Mouse (Mus musculus): ENCODE data around the gene Rbm10. TPM values are rescaled to one million over a fixed set of nuclear protein-coding genes. Genes with fewer than 3 reads are reported as not detected.

Gene Rbm10
- polyA plus RNA-seq, 1 experiment from 2014 or later = 64.3 TPM

DNA sequence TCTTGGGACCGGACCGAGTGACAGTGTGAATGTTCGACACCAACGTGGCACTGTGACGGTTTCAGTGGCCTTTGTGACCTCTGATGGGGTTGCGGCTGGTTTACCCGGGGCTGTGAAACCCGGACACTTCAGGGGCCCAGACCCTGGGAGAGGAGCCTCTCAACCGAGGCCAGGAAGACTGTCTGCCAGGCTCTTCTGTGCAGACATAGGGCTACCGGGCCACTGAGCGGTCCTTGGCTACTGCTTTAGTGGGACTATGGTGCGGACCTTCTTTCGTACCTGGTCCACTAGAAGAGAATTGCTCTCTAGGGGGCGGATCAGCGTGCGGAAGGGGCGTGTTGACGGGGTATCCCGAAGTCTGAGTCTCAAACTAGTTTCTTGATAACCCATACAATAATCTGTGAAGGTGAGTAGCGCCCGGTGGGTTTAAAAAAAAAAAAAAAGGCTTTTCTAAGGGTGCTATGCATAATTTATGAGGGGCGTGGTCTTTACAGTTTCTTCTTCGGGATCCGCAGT lies 41.6 kb downstream of the Rbm10 start:
- Histone ChIP-seq H3K27me3 (replicated peaks) (no peaks in the 10 kb centered on the region), H3K4me3 (peak overlapping the region; percentile 49), H3K4me1 (peaks cover 5% of the 10 kb centered on the region; the same call in 1 of the 2 replicates), H3K9ac (0 out of 2 replicates have a peak overlapping the region, but pooled peaks have one; percentile 9), H3K27ac (no peak overlapping the region), H3K36me3 (replicated peaks) (no peaks in the 10 kb centered on the region), H3K4me2 (peak overlapping the region; percentile 65), H3K9me3 (no peaks in the 10 kb centered on the region)
- ATAC-seq (replicated peaks) = no peak
- WGBS = 17% methylated on average over 24 of the region's 24 CpGs

GRCm38 (mm10) chrX:20662317-20662715 lies 45.0 kb downstream of the Rbm10 start:
- Histone ChIP-seq H3K27me3 (replicated peaks) (no peaks in the 10 kb centered on the region), H3K27ac (peak overlapping the region; percentile 91), H3K4me1 (peaks cover 36% of the 10 kb centered on the region), H3K4me3 (peak overlapping the region; percentile 61), H3K4me2 (peak overlapping the region; percentile 34), H3K36me3 (replicated peaks) (no peaks in the 10 kb centered on the region), H3K9ac (0 out of 2 replicates have a peak overlapping the region, but pooled peaks have one; percentile 17), H3K9me3 (no peaks in the 10 kb centered on the region)
- peak; percentile 79 for ATAC-seq (replicated peaks)
- WGBS = 26% methylated on average over 5 of the region's 5 CpGs

DNA sequence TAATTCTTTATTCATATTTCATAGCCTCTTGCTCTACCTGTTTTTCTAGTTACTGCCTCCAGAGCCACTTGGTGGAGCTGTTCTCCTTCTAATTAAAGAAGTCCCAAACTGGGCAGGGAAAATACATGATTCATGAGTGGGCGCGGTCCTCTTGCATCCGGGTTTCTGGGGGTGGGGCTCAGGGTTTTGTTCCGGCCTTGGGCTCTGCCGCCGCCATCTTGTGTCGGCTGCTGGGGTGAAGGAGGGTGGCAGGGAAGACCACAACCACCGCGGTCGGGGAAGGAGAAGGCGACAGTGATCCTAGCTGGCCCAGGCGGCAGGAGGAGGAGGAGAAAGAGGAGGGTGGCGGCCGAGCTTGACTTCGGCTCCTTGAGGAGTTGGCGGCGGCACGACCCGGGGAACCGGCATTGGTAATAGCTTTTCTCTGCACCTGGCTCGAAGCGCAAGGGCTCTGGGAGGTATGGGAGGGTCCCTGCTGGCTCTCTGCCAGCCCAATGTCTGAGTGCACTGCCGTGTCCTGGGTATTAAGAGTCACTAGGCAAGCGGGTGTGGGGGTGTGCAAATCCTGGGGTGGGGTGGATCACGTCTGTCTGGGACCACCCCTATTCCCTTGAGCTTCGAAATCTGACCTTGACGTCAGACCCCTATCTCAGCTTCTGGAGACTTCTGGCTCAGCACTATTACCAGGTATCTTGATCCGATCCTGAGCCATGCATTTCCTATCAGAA lies 45.6 kb downstream of the Rbm10 start:
- Histone ChIP-seq H3K9me3 (no peaks in the 10 kb centered on the region), H3K27me3 (replicated peaks) (no peaks in the 10 kb centered on the region), H3K4me3 (peak overlapping the region; percentile 61), H3K9ac (peak overlapping the region; percentile 76), H3K4me2 (peak overlapping the region; percentile 53), H3K27ac (peak overlapping the region; percentile 91), H3K36me3 (replicated peaks) (no peaks in the 10 kb centered on the region), H3K4me1 (peaks cover 36% of the 10 kb centered on the region)
- 22% methylated on average over 27 of the region's 28 CpGs for WGBS
- ATAC-seq (replicated peaks) = peak; percentile 91

GRCm38 (mm10) chrX:20663444-20663790 lies 46.1 kb downstream of the Rbm10 start:
- peak; percentile 11; the same call in 1 of the 2 replicates for ATAC-seq (replicated peaks)
- Histone ChIP-seq H3K9me3 (no peaks in the 10 kb centered on the region), H3K4me3 (peak overlapping the region; percentile 61), H3K4me2 (peak overlapping the region; percentile 53), H3K9ac (peak overlapping the region; percentile 76), H3K27me3 (replicated peaks) (no peaks in the 10 kb centered on the region), H3K4me1 (peaks cover 36% of the 10 kb centered on the region), H3K27ac (peak overlapping the region; percentile 91), H3K36me3 (replicated peaks) (no peaks in the 10 kb centered on the region)
- WGBS = 21% methylated on average over 9 of the region's 9 CpGs

- H3K4me1 ChIP-seq = peaks cover 21% of the 10 kb centered on the region
- peak within 1 kb of the TSS; percentile 58 for H3K4me3 ChIP-seq
- peak within 1 kb of the TSS; percentile 62 for H3K4me2 ChIP-seq
- 27% methylated on average over 16 of the region's 16 CpGs for WGBS
- H3K36me3 ChIP-seq (replicated peaks) = peaks cover 3% of the 10 kb centered on the region; the same call in 1 of the 2 replicates
- peak within 1 kb of the TSS; percentile 74 for H3K9ac ChIP-seq
- no peaks in the 10 kb centered on the region for H3K27me3 ChIP-seq (replicated peaks)
- H3K9me3 ChIP-seq = no peaks in the 10 kb centered on the region
- H3K27ac ChIP-seq = peak within 1 kb of the TSS; percentile 92
- peak; percentile 96 for ATAC-seq (replicated peaks)
These were observed 70.3 kb downstream of the Rbm10 start, which contains the start of gene Cdk16 for GRCm38 (mm10) chrX:20687519-20688067. TSS of gene Cdk16 (plus strand) at chrX:20687954.

DNA sequence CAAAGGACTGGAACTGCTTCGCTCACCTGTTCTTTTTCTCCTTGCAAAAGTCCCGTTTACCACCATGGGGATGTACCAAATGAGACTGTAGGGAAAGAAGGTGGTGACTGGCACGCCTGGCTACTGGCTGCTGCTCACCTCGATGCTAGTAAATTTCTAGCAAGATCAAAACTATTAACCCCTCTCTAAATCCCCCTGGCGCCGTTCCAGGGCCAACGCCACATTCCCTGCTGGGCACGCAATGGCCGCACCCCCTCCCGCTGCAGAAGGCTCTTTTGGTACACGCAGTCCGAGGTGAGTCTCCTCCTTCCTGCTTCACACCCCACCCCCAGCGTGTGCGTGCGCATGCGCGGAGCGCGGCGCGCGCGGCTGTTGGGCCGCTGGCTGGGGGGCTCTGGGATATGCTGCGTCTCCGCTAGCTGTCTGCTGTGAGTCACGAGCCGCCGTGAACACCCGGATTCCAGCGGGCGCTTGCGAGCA lies 70.8 kb downstream of the Rbm10 start:
- H3K4me3 ChIP-seq = peak overlapping the region; percentile 58
- H3K9me3 ChIP-seq = no peaks in the 10 kb centered on the region
- H3K27ac ChIP-seq = peak overlapping the region; percentile 92
- H3K4me1 ChIP-seq = peaks cover 21% of the 10 kb centered on the region
- WGBS = 21% methylated on average over 33 of the region's 33 CpGs
- peak overlapping the region; percentile 62 for H3K4me2 ChIP-seq
- peak overlapping the region; percentile 74 for H3K9ac ChIP-seq
- peak; percentile 94 for ATAC-seq (replicated peaks)
- H3K27me3 ChIP-seq (replicated peaks) = no peaks in the 10 kb centered on the region
- H3K36me3 ChIP-seq (replicated peaks) = no peaks in the 10 kb centered on the region; the same call in 1 of the 2 replicates

DNA sequence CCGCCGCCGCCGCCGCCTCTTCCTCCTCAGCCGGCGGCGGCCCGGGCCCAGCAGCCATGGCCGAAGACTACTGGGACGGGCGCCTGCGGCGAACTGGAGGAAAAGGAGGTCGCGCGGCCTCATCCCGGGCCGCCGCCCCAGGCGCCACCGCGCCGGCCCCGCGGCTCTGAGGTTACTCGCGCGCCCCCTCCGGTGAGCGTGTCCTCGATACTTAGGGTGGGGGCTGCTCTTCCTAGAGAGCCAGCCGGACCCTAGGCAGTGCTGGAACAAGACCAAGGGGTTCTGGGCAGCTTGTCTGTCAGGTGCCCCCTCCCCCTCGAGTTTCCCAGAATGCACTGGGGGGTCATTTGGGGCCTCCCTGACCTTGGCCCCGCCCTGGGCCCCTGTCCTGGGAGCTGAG lies 71.3 kb downstream of the Rbm10 start:
- H3K4me3 ChIP-seq = peak overlapping the region; percentile 58
- peak overlapping the region; percentile 92 for H3K27ac ChIP-seq
- peak; percentile 55 for ATAC-seq (replicated peaks)
- H3K9ac ChIP-seq = peak overlapping the region; percentile 74
- H3K36me3 ChIP-seq (replicated peaks) = no peaks in the 10 kb centered on the region; the same call in 1 of the 2 replicates
- H3K27me3 ChIP-seq (replicated peaks) = no peaks in the 10 kb centered on the region
- H3K9me3 ChIP-seq = no peaks in the 10 kb centered on the region
- H3K4me1 ChIP-seq = peaks cover 21% of the 10 kb centered on the region
- H3K4me2 ChIP-seq = peak overlapping the region; percentile 62
- WGBS = 20% methylated on average over 22 of the region's 35 CpGs

DNA sequence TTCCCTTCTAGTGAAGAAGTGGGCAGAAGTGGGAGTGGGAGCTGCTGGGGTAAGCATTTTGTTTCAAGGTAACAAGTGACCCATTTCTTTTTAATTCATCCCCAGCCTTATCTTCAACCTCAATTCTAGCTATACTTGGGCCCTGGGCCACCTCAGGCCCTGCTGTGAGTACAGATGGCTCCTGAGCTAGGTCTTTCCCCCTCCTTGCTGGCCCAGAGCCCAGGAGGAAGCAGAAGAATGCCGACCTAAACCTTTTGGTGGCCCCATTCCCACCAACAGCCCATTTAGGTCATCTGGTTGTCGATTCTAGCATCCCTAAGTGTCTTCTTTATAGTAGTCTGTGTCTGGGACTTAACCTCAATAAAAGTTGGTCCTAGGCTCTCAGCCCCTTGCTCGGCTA lies 74.3 kb downstream of the Rbm10 start:
- WGBS = 75% methylated on average over 3 of the region's 3 CpGs
- H3K27me3 ChIP-seq (replicated peaks) = no peaks in the 10 kb centered on the region
- no peak overlapping the region for H3K4me3 ChIP-seq
- H3K4me2 ChIP-seq = no peak overlapping the region
- no peak overlapping the region for H3K27ac ChIP-seq
- no peak overlapping the region for H3K9ac ChIP-seq
- ATAC-seq (replicated peaks) = no peak
- no peaks in the 10 kb centered on the region for H3K9me3 ChIP-seq
- peaks cover 21% of the 10 kb centered on the region for H3K4me1 ChIP-seq
- H3K36me3 ChIP-seq (replicated peaks) = no peaks in the 10 kb centered on the region

DNA sequence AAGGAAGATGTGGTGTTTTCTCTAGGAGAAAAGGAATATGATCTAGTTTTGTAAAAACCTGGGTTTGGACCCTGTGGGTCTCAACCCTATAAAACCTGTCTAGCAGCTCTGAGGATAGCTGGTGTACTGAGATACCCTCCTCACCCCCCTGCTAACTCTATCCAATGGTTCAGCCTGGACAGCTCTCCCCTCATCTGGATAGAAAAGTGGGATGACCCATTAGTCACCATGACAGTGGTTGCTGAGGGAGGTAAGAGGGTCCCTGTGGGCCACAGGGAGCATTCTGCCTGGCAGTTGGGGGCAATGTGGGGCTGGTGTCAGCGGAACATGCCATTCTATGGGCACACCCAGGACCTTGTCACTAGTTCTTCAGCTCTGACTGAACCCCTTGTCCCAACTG lies 75.3 kb downstream of the Rbm10 start:
- H3K4me3 ChIP-seq = no peak overlapping the region
- peaks cover 18% of the 10 kb centered on the region for H3K4me1 ChIP-seq
- no peak overlapping the region for H3K27ac ChIP-seq
- no peaks in the 10 kb centered on the region for H3K27me3 ChIP-seq (replicated peaks)
- no peak overlapping the region for H3K9ac ChIP-seq
- H3K9me3 ChIP-seq = no peaks in the 10 kb centered on the region
- ATAC-seq (replicated peaks) = no peak
- no peak overlapping the region for H3K4me2 ChIP-seq
- WGBS = 67% methylated on average over 1 of the region's 1 CpGs
- no peaks in the 10 kb centered on the region for H3K36me3 ChIP-seq (replicated peaks)

DNA sequence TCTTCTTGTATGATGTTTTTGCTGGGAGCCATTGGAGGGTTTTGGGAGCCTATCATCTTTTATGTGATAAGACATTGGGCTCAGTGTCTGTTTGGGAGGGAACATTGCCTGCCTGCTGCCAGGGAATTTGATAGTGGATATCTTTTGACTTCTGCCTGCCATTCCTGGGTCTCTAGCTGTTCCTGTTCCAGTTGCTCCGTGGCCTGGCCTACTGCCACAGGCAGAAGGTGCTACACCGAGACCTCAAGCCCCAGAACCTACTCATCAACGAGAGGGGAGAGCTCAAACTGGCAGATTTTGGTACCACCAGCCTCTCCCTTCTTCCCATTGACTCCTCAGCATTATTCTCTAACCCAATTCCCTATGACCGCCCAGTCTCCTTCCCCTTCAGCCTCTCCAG lies 78.5 kb downstream of the Rbm10 start:
- Histone ChIP-seq H3K4me3 (no peak overlapping the region), H3K27ac (no peak overlapping the region), H3K36me3 (replicated peaks) (no peaks in the 10 kb centered on the region), H3K4me2 (no peak overlapping the region), H3K4me1 (0 out of 2 replicates have a peak, but pooled peaks cover 3% of the 10 kb centered on the region), H3K9ac (no peak overlapping the region), H3K9me3 (no peaks in the 10 kb centered on the region), H3K27me3 (replicated peaks) (no peaks in the 10 kb centered on the region)
- ATAC-seq (replicated peaks) = no peak
- 85% methylated on average over 4 of the region's 4 CpGs for WGBS

Measured in midbrain, embryonic 15.5 days (tissue).